Mouse (Mus musculus) lung, adult 10 weeks (tissue): ENCODE measurements around the gene Cep78. TPM values are rescaled to one million over a fixed set of nuclear protein-coding genes. Genes with fewer than 3 reads are reported as not detected.

Experiments used
- polyA plus RNA-seq: library from polyadenylated mRNA; stranded (reverse); fragments of 350-450 nt; fragmentation: Illumina TruSeq; extraction: RNeasy Lipid Tissue Mini Kit (QIAGEN cat#74804); gene quantifications from one replicate; pipeline ENCODE4 v1.2.3, GENCODE M21; 2014; ENCODE audit warnings: low read depth, low replicate concordance; ENCODE audit not compliant: insufficient read depth

Gene Cep78
- 3.2 TPM for polyA plus RNA-seq

DNA sequence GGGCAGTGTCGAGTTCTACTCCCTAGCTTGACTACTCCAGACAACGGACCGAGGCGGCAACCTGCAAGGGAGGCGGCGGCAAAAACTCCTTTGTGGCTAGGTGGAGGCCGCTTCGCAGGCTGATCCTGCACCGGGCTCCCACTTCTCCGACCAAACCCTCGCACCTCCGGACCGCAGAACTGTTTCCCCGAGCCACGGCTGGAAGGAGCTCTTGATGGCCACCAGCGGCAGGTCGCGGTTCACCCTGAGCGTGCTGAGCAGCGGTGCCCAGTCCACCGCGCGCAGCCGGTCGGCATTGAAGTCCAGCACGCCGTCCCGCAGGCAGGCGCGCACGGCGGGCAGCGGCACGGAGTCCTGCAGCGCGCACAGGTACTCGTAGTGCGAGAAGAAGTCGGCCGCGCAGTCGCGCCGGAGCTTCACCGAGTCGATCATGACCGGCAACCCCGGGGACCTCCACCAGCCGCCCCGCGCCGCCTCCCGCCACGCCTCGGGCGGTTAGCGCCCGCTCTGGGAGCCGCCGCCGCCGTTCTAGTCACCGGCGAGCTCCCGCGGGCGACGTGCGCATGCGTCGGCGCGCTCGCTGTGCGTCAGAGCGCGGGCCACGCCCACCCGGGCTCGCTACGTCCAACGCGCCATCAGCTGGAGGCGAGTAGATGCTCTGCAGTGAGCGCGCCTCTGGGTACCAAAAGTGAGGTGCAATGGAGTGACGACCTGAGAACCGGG, at the start of gene Cep78:
Cep78 (minus strand) TSS at position 541 of the 723 bp plus-strand sequence.

DNA sequence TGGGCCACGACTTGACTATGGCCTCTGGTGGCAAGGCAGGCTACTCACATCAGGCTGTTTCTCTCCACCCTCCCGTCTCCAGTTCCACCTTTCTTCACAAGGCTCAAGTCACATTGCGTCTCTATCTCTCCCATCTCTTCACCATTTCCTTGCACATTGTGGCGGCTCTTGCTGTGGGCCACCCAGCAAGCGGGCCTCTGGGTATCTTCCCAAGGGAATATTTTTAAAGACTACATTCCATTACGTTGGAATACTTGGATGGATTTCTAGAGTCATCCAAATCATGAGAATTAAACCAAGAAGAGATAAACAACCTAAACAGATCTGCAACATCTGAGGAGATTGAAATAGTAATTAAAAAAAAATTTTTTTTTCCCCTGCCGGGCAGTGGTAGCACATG, 37.6 kb downstream of the Cep78 start, which contains the start of gene Psat1:
Psat1 (minus strand) TSS at position 101 of the 400 bp plus-strand sequence.

Other genes with a start within 250 kb of the Cep78 start
- gene Psat1, start 37.7 kb downstream of the Cep78 start, polyA plus RNA-seq = 9.5 TPM
- gene Gnaq, start 147.8 kb upstream of the Cep78 start, polyA plus RNA-seq = 21.6 TPM